Mouse (Mus musculus) CH12.LX (cell line): ENCODE results near the gene Gpr34. TPM values are rescaled to one million over a fixed set of nuclear protein-coding genes. Genes with fewer than 3 reads are reported as not detected.

Experiments
- DNase-seq: peaks from one replicate; pipeline ENCODE4 v3.0.0-alpha.2; 2013; ENCODE audit errors: extremely low read depth
- H3K27ac ChIP-seq: 2 replicates; pipeline ENCODE4 v1.5.1; 2012; ENCODE audit warnings: low read depth, mild to moderate bottlenecking, control low read depth, moderate library complexity; ENCODE audit not compliant: insufficient read depth
- H3K27me3 ChIP-seq: replicated peaks from 2 replicates; pipeline ENCODE3; 2012; ENCODE audit warnings: inconsistent platforms
- H3K36me3 ChIP-seq, 2 experiments: replicated peaks in 1 of 2; 2 replicates each; pipeline versions ENCODE3 to v1.6.1; 2012; ENCODE audit warnings: inconsistent platforms in 1 of 2, low read length in 1 of 2, mild to moderate bottlenecking in 1 of 2, mixed read lengths in 1 of 2, moderate library complexity in 1 of 2; ENCODE audit not compliant: control insufficient read depth in 1 of 2, insufficient read depth in 1 of 2
- H3K4me1 ChIP-seq, 2 experiments: 2 replicates each; pipeline ENCODE4 v1.6.1; 2012; ENCODE audit warnings: inconsistent platforms in 1 of 2, moderate library complexity in 1 of 2; ENCODE audit not compliant: insufficient read depth in 2 of 2, control insufficient read depth in 1 of 2
- H3K4me2 ChIP-seq: 2 replicates; pipeline ENCODE4 v1.6.1; 2012; ENCODE audit warnings: low read depth, mild to moderate bottlenecking, control low read depth; ENCODE audit not compliant: poor library complexity, insufficient read depth, severe bottlenecking
- H3K4me3 ChIP-seq, 3 experiments: fragments of 150-350 bp in 1 of 3; sonication (generic) in 1 of 3; replicated peaks in 1 of 3; 2 replicates each; pipeline versions ENCODE3 to v1.5.1; 2011 to 2012; ENCODE audit warnings: low read depth in 2 of 3, low read length in 2 of 3, mild to moderate bottlenecking in 2 of 3, moderate library complexity in 2 of 3, control low read depth in 1 of 3, improper control_type of control experiment in 1 of 3, inconsistent platforms in 1 of 3, mixed read lengths in 1 of 3; ENCODE audit not compliant: poor library complexity in 1 of 3
- H3K79me2 ChIP-seq: replicated peaks from 2 replicates; pipeline ENCODE4 v1.6.1; 2012; ENCODE audit warnings: mild to moderate bottlenecking, moderate library complexity; ENCODE audit not compliant: control insufficient read depth, poor library complexity, insufficient read depth, severe bottlenecking; ENCODE audit errors: extremely low read depth
- H3K9ac ChIP-seq: 2 replicates; pipeline ENCODE4 v1.6.1; 2012; ENCODE audit warnings: low read depth, mild to moderate bottlenecking, control low read depth, moderate library complexity; ENCODE audit not compliant: insufficient read depth
- H3K9me3 ChIP-seq: replicated peaks from 2 replicates; pipeline ENCODE3; 2012; ENCODE audit warnings: low read length, inconsistent platforms, mixed read lengths
- BHLHE40 ChIP-seq: IDR thresholded peaks from 2 replicates; pipeline ENCODE4 v1.6.1; 2011; ENCODE audit warnings: mild to moderate bottlenecking, low read depth, low read length, improper control_type of control experiment
- CHD2 ChIP-seq: IDR thresholded peaks from 2 replicates; pipeline ENCODE4 v1.6.1; 2011; ENCODE audit warnings: low read length, improper control_type of control experiment
- EP300 ChIP-seq: IDR thresholded peaks from 2 replicates; pipeline ENCODE4 v1.6.1; 2011; ENCODE audit warnings: low read length, improper control_type of control experiment
- GABPA ChIP-seq: IDR thresholded peaks from 2 replicates; pipeline ENCODE4 v1.6.1; 2012; ENCODE audit warnings: low read depth, low read length, improper control_type of control experiment, inconsistent platforms; ENCODE audit not compliant: insufficient replicate concordance
- IRF4 ChIP-seq: IDR thresholded peaks from 2 replicates; pipeline ENCODE4 v1.6.1; 2014; ENCODE audit warnings: low read depth, mild to moderate bottlenecking, inconsistent platforms, low read length, improper control_type of control experiment
- MAZ ChIP-seq: IDR thresholded peaks from 2 replicates; pipeline ENCODE4 v1.6.1; 2012; ENCODE audit warnings: low read depth, mild to moderate bottlenecking, inconsistent platforms, low read length, improper control_type of control experiment, moderate library complexity
- MEF2A ChIP-seq: IDR thresholded peaks from 2 replicates; pipeline ENCODE4 v1.6.1; 2014; ENCODE audit warnings: low read depth, mild to moderate bottlenecking, inconsistent platforms, low read length, improper control_type of control experiment, borderline replicate concordance
- NELFE ChIP-seq: IDR thresholded peaks from 2 replicates; pipeline ENCODE4 v1.6.1; 2011; ENCODE audit warnings: low read depth, low read length, improper control_type of control experiment
- NRF1 ChIP-seq: IDR thresholded peaks from 2 replicates; pipeline ENCODE4 v1.6.1; 2014; ENCODE audit warnings: low read depth, mild to moderate bottlenecking, inconsistent platforms, low read length, improper control_type of control experiment, moderate library complexity
- POLR2A ChIP-seq: IDR thresholded peaks from 2 replicates; pipeline ENCODE4 v1.6.1; 2011; ENCODE audit warnings: low read depth, mild to moderate bottlenecking, improper control_type of control experiment, low read length
- POLR2AphosphoS2 ChIP-seq: IDR thresholded peaks from 2 replicates; pipeline ENCODE4 v1.6.1; 2011; ENCODE audit warnings: low read depth, low read length, improper control_type of control experiment
- RCOR1 ChIP-seq: conservative IDR thresholded peaks from 2 replicates; pipeline ENCODE4 v1.6.1; 2012; ENCODE audit warnings: low read depth, mild to moderate bottlenecking, inconsistent platforms, low read length, improper control_type of control experiment
- TCF12 ChIP-seq: IDR thresholded peaks from 2 replicates; pipeline ENCODE4 v1.6.1; 2014; ENCODE audit warnings: low read depth, mild to moderate bottlenecking, inconsistent platforms, low read length, improper control_type of control experiment
- USF2 ChIP-seq: conservative IDR thresholded peaks from 2 replicates; pipeline ENCODE4 v1.6.1; 2011; ENCODE audit warnings: low read depth, low read length, improper control_type of control experiment
- ZMIZ1 ChIP-seq: IDR thresholded peaks from 2 replicates; pipeline ENCODE4 v1.6.1; 2012; ENCODE audit warnings: low read depth, mild to moderate bottlenecking, inconsistent platforms, low read length, improper control_type of control experiment
- ZNF384 ChIP-seq: IDR thresholded peaks from 2 replicates; pipeline ENCODE4 v1.6.1; 2012; ENCODE audit warnings: low read depth, low read length, improper control_type of control experiment, inconsistent platforms
- dilution Hi-C: fragments of 300-500 bp; cut with MboI; formaldehyde crosslinking; loops from 2 replicates; pipeline ENCODE4 v1.14.3; 2020; ENCODE audit warnings: low sequenced_read_pairs; ENCODE audit not compliant: extremely low pct_unique_long_range_greater_than_20kb, extremely low pct_ligation_motif_present
- in situ Hi-C: fragments of 300-500 bp; cut with MboI; formaldehyde crosslinking; loops from 3 replicates; pipeline ENCODE4 v1.14.3; 2019; ENCODE audit warnings: low sequenced_read_pairs, low pct_ligation_motif_present, low pct_unique_long_range_greater_than_20kb, mixed read lengths
- polyA plus RNA-seq: library from polyadenylated mRNA; unstranded; fragments of >175 nt; gene quantifications from 2 replicates; pipeline ENCODE4 v1.2.1, GENCODE M21; 2012; ENCODE audit warnings: low read depth; ENCODE audit not compliant: insufficient read length
- total RNA-seq, 2 experiments: library from RNA; depleted of rRNA; stranded (reverse); fragments of 300-350 nt in 1 of 2; fragments of >200 nt in 1 of 2; gene quantifications; 2 replicates each; pipeline ENCODE4 v1.2.3; 2012 to 2014

Gene Gpr34
- total and polyA plus RNA-seq, 3 experiments: 1.5 to 15.7 (median 4.1) TPM

DNA sequence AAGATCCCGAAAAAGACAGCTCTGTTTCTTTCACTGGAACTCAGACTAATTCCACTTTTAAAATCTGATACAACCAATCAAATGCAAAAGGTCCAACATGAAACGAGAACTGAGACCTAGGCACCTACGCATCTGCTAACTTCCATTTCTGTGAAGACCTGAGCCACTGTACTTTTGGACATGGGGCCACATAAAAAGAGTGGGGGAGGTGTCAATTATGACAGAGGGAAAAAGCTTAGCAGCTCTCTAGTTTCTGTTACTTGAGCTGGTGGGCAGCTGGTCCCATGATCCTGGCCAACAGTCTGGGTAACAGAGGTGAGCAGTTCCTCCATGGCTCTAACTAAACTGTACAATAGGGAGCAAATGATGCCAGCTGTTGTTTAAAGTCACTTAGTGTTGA, 41.1 kb downstream of the Gpr34 start:
- DNase-seq: peak; percentile 54
- peak overlapping the region; percentile 21; the same call in 1 of the 2 replicates for H3K4me2 ChIP-seq
- no peaks in the 10 kb centered on the region for H3K9me3 ChIP-seq
- H3K36me3 ChIP-seq: no peaks in the 10 kb centered on the region
- H3K4me1 ChIP-seq: peaks cover 0 to 26% of the 10 kb centered on the region in 2 experiments; a peak in 3 of 4 replicates
- no peaks in the 10 kb centered on the region for H3K79me2 ChIP-seq
- no peak overlapping the region for H3K9ac ChIP-seq
- peak overlapping the region; percentile 55 for H3K27ac ChIP-seq
- TF ChIP-seq RCOR1: 0 out of 2 replicates have a peak, but pooled peaks have one; percentile 69
- no peak for TF ChIP-seq POLR2A
- 0 out of 2 replicates have a peak, but pooled peaks have one; percentile 13 for TF ChIP-seq TCF12
- peak; percentile 67; the same call in 1 of the 2 replicates for TF ChIP-seq CHD2
- no peak for TF ChIP-seq MAZ
- peak; percentile 32; the same call in 1 of the 2 replicates for TF ChIP-seq IRF4
- TF ChIP-seq EP300: peak; percentile 62; the same call in 1 of the 2 replicates
- dilution Hi-C loops: no loop called here
- in situ Hi-C loops: loop anchor here (25.0 kb wide), 1 partner anchor 436 kb away; no protein-coding TSS in a partner anchor
- H3K27me3 ChIP-seq: no peaks in the 10 kb centered on the region
- no peak overlapping the region for H3K4me3 ChIP-seq

DNA sequence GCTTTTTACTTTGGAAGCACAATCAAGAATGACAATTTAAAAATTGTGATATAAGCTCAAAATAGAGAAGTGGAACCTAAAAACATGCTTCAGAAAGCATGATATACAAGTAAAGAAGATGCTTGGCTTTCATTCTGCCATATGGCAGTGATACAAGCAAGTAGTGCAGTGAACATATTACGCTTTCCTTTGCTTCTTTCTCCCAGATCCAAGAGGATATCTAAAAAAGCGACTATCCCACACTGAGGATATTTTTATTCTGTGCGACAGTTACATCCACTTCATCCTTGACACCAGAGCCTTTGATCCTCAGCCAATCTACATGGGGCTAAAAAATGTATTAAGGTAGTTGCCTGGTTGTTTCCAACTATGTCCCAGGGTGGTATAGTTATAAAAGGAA, 49.9 kb downstream of the Gpr34 start:
- H3K4me2 ChIP-seq: no peak overlapping the region
- H3K79me2 ChIP-seq: no peaks in the 10 kb centered on the region
- H3K4me1 ChIP-seq: peaks cover 0 to 3% of the 10 kb centered on the region in 2 experiments; a peak in 1 of 4 replicates

DNA sequence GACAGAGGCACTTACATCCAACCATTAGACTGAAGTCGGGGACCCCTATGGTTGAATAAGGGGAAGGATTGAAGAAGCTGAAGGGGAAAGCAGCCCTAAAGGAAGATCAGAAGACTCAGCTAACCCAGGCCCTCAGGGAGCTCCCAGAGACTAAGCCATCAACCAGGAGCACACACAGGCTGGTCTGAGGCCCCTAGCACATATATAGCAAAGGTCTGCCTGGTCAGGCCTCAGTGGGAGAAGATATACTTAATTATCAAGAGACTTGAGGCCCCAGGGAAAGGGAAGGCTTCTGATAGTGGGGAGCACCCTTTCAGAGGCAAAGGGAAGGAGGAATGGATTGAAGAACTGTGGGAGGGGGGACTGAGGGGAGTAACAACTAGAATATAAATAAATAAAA, 54.7 kb downstream of the Gpr34 start:
- Histone ChIP-seq H3K9me3 (no peaks in the 10 kb centered on the region), H3K9ac (no peak overlapping the region), H3K36me3 (no peaks in the 10 kb centered on the region), H3K27ac (no peak overlapping the region), H3K4me2 (no peak overlapping the region), H3K79me2 (no peaks in the 10 kb centered on the region), H3K4me1 (peaks cover 0 to 12% of the 10 kb centered on the region in 2 experiments; a peak in 2 of 4 replicates), H3K27me3 (no peaks in the 10 kb centered on the region), H3K4me3 (no peak overlapping the region)
- dilution Hi-C loops: no loop called here
- in situ Hi-C loops: no loop called here
- DNase-seq: no peak
- TF ChIP-seq BHLHE40: no peak
- TF ChIP-seq TCF12: no peak
- TF ChIP-seq POLR2AphosphoS2: no peak
- no peak for TF ChIP-seq ZNF384
- TF ChIP-seq GABPA: no peak
- no peak for TF ChIP-seq MEF2A
- no peak for TF ChIP-seq ZMIZ1
- TF ChIP-seq IRF4: no peak
- TF ChIP-seq NELFE: no peak
- no peak for TF ChIP-seq USF2

More for the DNA sequence above, 49.9 kb downstream of the Gpr34 start:
- H3K36me3 ChIP-seq: no peaks in the 10 kb centered on the region
- H3K4me3 ChIP-seq: no peak overlapping the region
- no peaks in the 10 kb centered on the region for H3K27me3 ChIP-seq
- dilution Hi-C loops (no loop called here), in situ Hi-C loops (no loop called here)
- no peak overlapping the region for H3K9ac ChIP-seq
- no peak for DNase-seq
- no peak for TF ChIP-seq NRF1
- TF ChIP-seq, all 38 proteins: peak for 0
- no peak overlapping the region for H3K27ac ChIP-seq
- H3K9me3 ChIP-seq: no peaks in the 10 kb centered on the region
